Comparison of ENCODE assay signal across 9 mouse cellular contexts in genomic region chr19:42148569-42148860, GRCm38 (mm10). TPM values are rescaled to one million over a fixed set of nuclear protein-coding genes. Genes with fewer than 3 reads are reported as not detected.
DNase-seq lines count a peak whose midpoint lies in the region; ATAC-seq lines count a peak whose summit lies in the region.
"Had no signal": no experiment of that assay in that cellular context is flagged by ENCODE, and none has a peak within 500 bp of the region (broad histone marks: within the 10 kb centered on the region; RNA-seq: fewer than 3 reads in every experiment).

No protein-coding gene starts in this region.

- peak overlapping the region; percentile 91 for H3K9ac ChIP-seq in heart, embryonic 12.5 days
- peak overlapping the region; percentile 71 for H3K9ac ChIP-seq in forebrain, embryonic 16.5 days (replicated peaks; ENCODE audit: low read depth, low read length)

- no peak for DNase-seq in heart, postnatal 36 days
- DNase-seq in ES-CJ7 (ENCODE audit: low read depth, low spot score) (peak; percentile 49), MN1 (ENCODE audit: low spot score) (no peak)
- DNase-seq in right cerebral cortex, postnatal 25 days: no peak
- DNase-seq in kidney, adult 11 months: no peak

- H3K79me2 ChIP-seq in macrophage (ENCODE audit: inconsistent target): peaks cover 6% of the 10 kb centered on the region; the same call in 1 of the 2 replicates

- peaks cover 12% of the 10 kb centered on the region for H3K36me3 ChIP-seq in heart, embryonic 12.5 days
- no peaks in the 10 kb centered on the region for H3K36me3 ChIP-seq in forebrain, embryonic 16.5 days (ENCODE audit: control insufficient read depth, insufficient read depth)
- no peaks in the 10 kb centered on the region for H3K36me3 ChIP-seq in macrophage (ENCODE audit: inconsistent target)
- H3K36me3 ChIP-seq: G1E had no signal

- H3K4me3 ChIP-seq in heart, embryonic 12.5 days: peak overlapping the region; percentile 77
- peak overlapping the region; percentile 65 for H3K4me3 ChIP-seq in forebrain, embryonic 16.5 days (replicated peaks; ENCODE audit: low read length)
- peak overlapping the region; percentile 38 for H3K4me3 ChIP-seq in macrophage (ENCODE audit: inconsistent target)

- WGBS in heart, embryonic 12.5 days: 8% methylated on average over 7 of the region's 7 CpGs
- WGBS in forebrain, embryonic 16.5 days: 31% methylated on average over 7 of the region's 7 CpGs
- 78% methylated on average over 7 of the region's 7 CpGs for WGBS in macrophage (ENCODE audit: missing documents)

- peak overlapping the region; percentile 90 for H3K27ac ChIP-seq in heart, embryonic 12.5 days (ENCODE audit: poor library complexity, severe bottlenecking)
- no peak overlapping the region for H3K27ac ChIP-seq in forebrain, embryonic 16.5 days (ENCODE audit: low read length)
- H3K27ac ChIP-seq in macrophage: 0 out of 2 replicates have a peak overlapping the region, but pooled peaks have one; percentile 21

- intact Hi-C loops in heart, postnatal 36 days (cut with DNase I): no loop called here

- H3K4me1 ChIP-seq in heart, embryonic 12.5 days (replicated peaks): peaks cover 48% of the 10 kb centered on the region
- H3K4me1 ChIP-seq in forebrain, embryonic 16.5 days (replicated peaks; ENCODE audit: control insufficient read depth, insufficient read depth, low read length): peaks cover 10% of the 10 kb centered on the region; the same call in 1 of the 2 replicates

- H3K9me3 ChIP-seq in heart, embryonic 12.5 days (replicated peaks): no peaks in the 10 kb centered on the region
- H3K9me3 ChIP-seq in forebrain, embryonic 16.5 days (ENCODE audit: control insufficient read depth, low read length): no peaks in the 10 kb centered on the region

- no peak; the same call in 1 of the 2 replicates for ATAC-seq in heart, embryonic 12.5 days (ENCODE audit: insufficient number of reproducible peaks, low FRiP score)
- peak; percentile 9; the same call in 1 of the 2 replicates for ATAC-seq in forebrain, embryonic 16.5 days

- H3K27me3 ChIP-seq in heart, embryonic 12.5 days (replicated peaks): no peaks in the 10 kb centered on the region
- peaks cover 11% of the 10 kb centered on the region for H3K27me3 ChIP-seq in forebrain, embryonic 16.5 days (replicated peaks; ENCODE audit: control insufficient read depth, insufficient read depth, low read length)

- peak overlapping the region; percentile 91 for H3K4me2 ChIP-seq in heart, embryonic 12.5 days
- H3K4me2 ChIP-seq in forebrain, embryonic 16.5 days (ENCODE audit: low read length): peak overlapping the region; percentile 65

RNA-seq across cellular contexts. Expression of gene Marveld1, which starts 1.3 kb away (rescaled TPM):
- polyA plus RNA-seq in heart, embryonic 12.5 days (2016; fragmentation: Nextera tagmentation; extraction: Ambion mirVana): 16.1 and 19.9 TPM in 2 replicates
- 10 to 100 TPM; 22.2 to 24.0 TPM for total RNA-seq in heart, postnatal 36 days (2021)
- 1.5 and 2.0 TPM in 2 replicates for polyA plus RNA-seq in forebrain, embryonic 16.5 days (2015; fragmentation: Nextera tagmentation; extraction: Ambion mirVana)
- total RNA-seq in macrophage (2018; cell fraction: chromatin; rRNA removed): 1 to 10 TPM in 21 of 26 experiments, under 1 TPM in 5; 0.34 to 8.7 (median 1.7) TPM
- total RNA-seq in macrophage (2018; cell fraction: cytosol; rRNA removed): 1 to 10 TPM; 1.9 to 9.0 (median 3.2) TPM
- 10 to 100 TPM in 3 of 26 experiments, 1 to 10 TPM in 23; 1.9 to 15.2 (median 3.9) TPM for total RNA-seq in macrophage (2018; cell fraction: nucleus; rRNA removed)
- 2.9 to 12.9 TPM (median 8.4 TPM) in 3 replicates for polyA plus RNA-seq in macrophage (2018)
- polyA plus RNA-seq: G1E had no signal

RNA-seq across cellular contexts. Expression of gene Zfyve27, which starts 15.2 kb away (rescaled TPM):
- 27.2 and 27.7 TPM in 2 replicates for polyA plus RNA-seq in heart, embryonic 12.5 days (2016; fragmentation: Nextera tagmentation; extraction: Ambion mirVana)
- 10 to 100 TPM; 25.6 to 25.8 TPM for total RNA-seq in heart, postnatal 36 days (2021)
- polyA plus RNA-seq in forebrain, embryonic 16.5 days (2015; fragmentation: Nextera tagmentation; extraction: Ambion mirVana): 65.4 and 78.7 TPM in 2 replicates
- total RNA-seq in macrophage (2018; cell fraction: chromatin; rRNA removed): 100 to 1,000 TPM in 25 of 26 experiments, 10 to 100 TPM in 1; 94.8 to 230 (median 183) TPM
- total RNA-seq in macrophage (2018; cell fraction: cytosol; rRNA removed): 10 to 100 TPM; 11.2 to 23.1 (median 16.7) TPM
- total RNA-seq in macrophage (2018; cell fraction: nucleus; rRNA removed): 100 to 1,000 TPM in 6 of 26 experiments, 10 to 100 TPM in 20; 55.3 to 113 (median 81.8) TPM
- 10.8 to 19.0 TPM (median 16.4 TPM) in 3 replicates for polyA plus RNA-seq in macrophage (2018)

RNA-seq across cellular contexts. Expression of gene Avpi1, which starts 19.7 kb away (rescaled TPM):
- 26.2 and 26.4 TPM in 2 replicates for polyA plus RNA-seq in heart, embryonic 12.5 days (2016; fragmentation: Nextera tagmentation; extraction: Ambion mirVana)
- total RNA-seq in heart, postnatal 36 days (2021): 10 to 100 TPM; 11.0 to 11.3 TPM
- polyA plus RNA-seq in forebrain, embryonic 16.5 days (2015; fragmentation: Nextera tagmentation; extraction: Ambion mirVana): 7.4 and 7.5 TPM in 2 replicates
- total RNA-seq in macrophage (2018; cell fraction: chromatin; rRNA removed): 1 to 10 TPM in 4 of 26 experiments, under 1 TPM in 2, not detected in 20; 0.63 to 3.3 (median 1.4) TPM
- total RNA-seq in macrophage (2018; cell fraction: cytosol; rRNA removed): 1 to 10 TPM; 1.1 to 8.4 (median 3.7) TPM
- total RNA-seq in macrophage (2018; cell fraction: nucleus; rRNA removed): 1 to 10 TPM in 12 of 26 experiments, under 1 TPM in 10, not detected in 4; 0.46 to 3.4 (median 1.0) TPM
- 3.0 to 9.5 TPM (median 6.7 TPM) in 3 replicates for polyA plus RNA-seq in macrophage (2018)

RNA-seq across cellular contexts. Expression of gene Sfrp5, which starts 53.5 kb away (rescaled TPM):
- 5.4 and 5.9 TPM in 2 replicates for polyA plus RNA-seq in heart, embryonic 12.5 days (2016; fragmentation: Nextera tagmentation; extraction: Ambion mirVana)
- 1 to 10 TPM; 5.1 to 5.3 TPM for total RNA-seq in heart, postnatal 36 days (2021)
- 1.2 and 1.5 TPM in 2 replicates for polyA plus RNA-seq in forebrain, embryonic 16.5 days (2015; fragmentation: Nextera tagmentation; extraction: Ambion mirVana)
- not detected for total RNA-seq in macrophage (2018; cell fraction: chromatin; rRNA removed)
- total RNA-seq in macrophage (2018; cell fraction: cytosol; rRNA removed): under 1 TPM in 21 of 26 experiments, not detected in 5; 0.06 to 0.92 (median 0.33) TPM
- under 1 TPM in 7 of 26 experiments, not detected in 19; 0.30 to 0.89 (median 0.50) TPM for total RNA-seq in macrophage (2018; cell fraction: nucleus; rRNA removed)
- polyA plus RNA-seq in macrophage (2018): 0.16 to 0.81 TPM in 2 of 3 replicates, not detected in the other
- total RNA-seq: G1E had no signal
- polyA plus RNA-seq: G1E had no signal

RNA-seq across cellular contexts. Expression of gene Pi4k2a, which starts 58.2 kb away (rescaled TPM):
- 22.0 TPM in 2 replicates for polyA plus RNA-seq in heart, embryonic 12.5 days (2016; fragmentation: Nextera tagmentation; extraction: Ambion mirVana)
- 10 to 100 TPM; 19.6 to 25.4 TPM for total RNA-seq in heart, postnatal 36 days (2021)
- 28.8 and 31.9 TPM in 2 replicates for polyA plus RNA-seq in forebrain, embryonic 16.5 days (2015; fragmentation: Nextera tagmentation; extraction: Ambion mirVana)
- total RNA-seq in macrophage (2018; cell fraction: chromatin; rRNA removed): 100 to 1,000 TPM in 23 of 26 experiments, 10 to 100 TPM in 3; 84.4 to 383 (median 149) TPM
- 100 to 1,000 TPM in 10 of 26 experiments, 10 to 100 TPM in 16; 76.0 to 130 (median 96.6) TPM for total RNA-seq in macrophage (2018; cell fraction: cytosol; rRNA removed)
- 100 to 1,000 TPM; 100 to 448 (median 137) TPM for total RNA-seq in macrophage (2018; cell fraction: nucleus; rRNA removed)
- 62.5 to 98.7 TPM (median 75.6 TPM) in 3 replicates for polyA plus RNA-seq in macrophage (2018)
